Mouse (Mus musculus): Measurements from ENCODE around the gene Mlxipl.
A peak's percentile ranks its signal among the peaks of the same experiment; 100 is the strongest.

Mlxipl gene

DNA sequence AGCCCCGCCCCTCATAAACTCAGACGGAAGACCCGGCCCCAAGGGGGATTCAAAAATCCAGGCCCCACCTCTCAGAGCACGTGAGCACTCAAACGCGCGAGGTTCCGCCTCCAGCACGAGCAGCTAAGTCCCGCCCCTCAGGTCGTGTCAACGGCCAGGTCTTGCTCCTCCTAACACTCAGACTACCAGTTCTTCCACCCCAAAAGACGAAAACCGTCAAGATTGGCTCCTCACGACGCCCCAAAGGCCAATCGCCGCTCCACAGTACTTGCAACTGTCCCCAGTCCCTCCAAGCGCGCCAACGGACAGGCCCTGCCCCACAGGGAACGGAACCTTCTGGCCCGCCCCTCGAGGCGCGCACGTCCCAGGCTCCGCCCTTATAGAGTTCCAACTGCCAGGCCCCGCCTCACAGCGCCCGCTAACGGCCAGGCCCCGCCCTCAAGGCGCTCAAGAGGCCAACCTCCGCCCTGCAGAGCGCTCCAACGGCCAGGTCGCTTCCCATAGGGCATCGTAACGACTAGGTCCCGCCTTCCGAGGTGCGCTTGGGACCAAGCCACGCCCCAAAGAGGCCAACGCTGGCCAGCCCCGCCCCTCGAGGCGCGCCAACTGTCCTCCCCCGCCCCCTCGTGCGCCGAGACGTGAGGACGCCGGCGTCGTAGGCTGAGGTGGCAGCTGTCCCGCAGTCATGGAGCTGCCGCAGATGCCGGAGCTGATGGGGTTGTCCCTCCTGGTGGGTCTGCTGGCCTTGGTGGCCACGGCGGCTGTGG, 59.5 kb downstream of the Mlxipl start, which contains the start of gene Tbl2:
Gene Tbl2, plus strand, starts transcription at position 605 of the 767 bp plus-strand sequence.
- DNase-seq, result peak; percentile 99 to 100

DNA sequence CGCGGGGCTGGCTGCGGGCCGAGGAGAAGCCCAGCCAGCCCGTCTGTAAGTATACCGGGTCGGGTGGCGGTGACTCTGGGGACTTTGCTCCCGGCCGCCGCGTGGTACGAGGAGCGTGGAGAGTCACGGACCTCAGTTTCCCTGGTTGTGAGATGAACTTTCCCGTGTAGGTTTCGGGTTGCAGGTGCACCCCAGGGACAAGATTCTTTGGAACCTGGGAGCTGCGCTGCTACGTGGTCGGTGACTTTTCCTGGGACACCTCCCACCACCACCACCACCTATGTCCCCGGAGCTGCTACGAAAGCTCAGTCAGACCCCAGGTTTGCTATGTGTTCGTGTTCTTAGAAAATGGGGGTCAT, 60.1 kb downstream of the Mlxipl start:
- no peak for DNase-seq

DNA sequence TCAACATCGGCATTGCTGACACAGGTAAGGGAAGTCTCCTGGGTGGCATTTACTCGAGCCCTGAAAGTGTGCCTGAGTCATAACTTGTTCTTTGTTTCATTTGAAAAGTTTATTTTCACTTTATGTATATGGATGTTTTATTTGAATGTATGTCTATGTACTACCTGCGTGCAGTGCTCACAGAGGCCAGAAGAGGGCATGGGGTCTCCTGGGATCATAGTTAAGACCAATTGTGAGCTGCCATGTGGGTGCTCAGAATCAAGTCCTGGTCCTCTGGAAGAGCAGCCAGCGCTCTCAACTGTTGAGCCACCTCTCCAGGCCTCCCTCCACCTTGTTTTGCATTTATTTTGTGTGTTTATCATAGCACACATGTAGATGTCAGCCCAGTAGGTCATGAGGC, 66.8 kb downstream of the Mlxipl start:
- DNase-seq, result no peak

GRCm38 (mm10) chr5:135161221-135161620, 71.5 kb downstream of the Mlxipl start:
- DNase-seq, result no peak

GRCm38 (mm10) chr5:135161650-135162049, 72.0 kb downstream of the Mlxipl start:
- DNase-seq, result no peak

DNA sequence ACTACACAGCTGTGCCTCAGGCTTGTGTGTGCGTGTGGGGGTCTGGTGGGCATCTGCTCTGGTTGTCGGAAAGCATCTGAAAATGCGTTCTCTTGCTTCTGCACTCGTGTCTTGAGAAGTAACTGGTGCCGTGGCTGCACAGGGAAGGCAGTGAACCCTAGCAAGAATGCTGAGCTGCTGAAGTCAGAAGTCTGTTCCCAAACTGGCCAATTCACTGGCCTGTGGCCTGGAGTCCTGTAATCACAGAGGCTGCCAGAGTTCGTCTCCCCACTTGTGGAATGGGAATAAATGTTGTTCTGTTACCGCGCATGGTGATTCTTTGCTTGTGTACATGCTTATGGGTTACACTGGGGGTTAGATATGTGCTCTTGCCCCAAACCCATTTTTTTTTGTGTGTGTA, 72.7 kb downstream of the Mlxipl start:
- no peak for DNase-seq

- no peak for DNase-seq
Measured at GRCm38 (mm10) chr5:135162821-135163220, 73.1 kb downstream of the Mlxipl start.

DNA sequence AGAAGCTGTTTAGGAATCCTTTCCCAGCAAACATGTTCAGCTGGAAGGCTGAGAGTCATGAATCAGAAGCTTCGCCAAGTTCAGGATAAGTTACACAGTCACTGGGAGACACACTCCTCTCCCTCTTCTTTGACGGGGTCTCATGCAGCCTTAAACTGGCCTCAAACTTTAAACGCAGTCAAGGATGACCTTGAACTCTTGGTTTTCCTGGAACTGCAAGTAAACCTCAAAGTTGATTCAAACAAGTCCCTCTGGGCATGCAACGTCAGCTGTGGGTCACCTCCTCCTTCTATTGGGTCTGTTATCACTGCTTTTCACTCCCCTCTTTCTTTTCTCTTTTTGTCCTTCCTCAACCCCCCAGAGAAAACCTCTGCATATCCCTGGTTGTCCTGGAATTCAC, 77.2 kb downstream of the Mlxipl start:
- DNase-seq, result no peak

- DNase-seq, result no peak
Measured at GRCm38 (mm10) chr5:135167469-135167868, 77.8 kb downstream of the Mlxipl start.

- DNase-seq, result peak; percentile 97 to 98
Measured at GRCm38 (mm10) chr5:135168063-135169062, 78.7 kb downstream of the Mlxipl start, which contains the start of gene Bcl7b. TSS of gene Bcl7b (plus strand) at chr5:135168283.

GRCm38 (mm10) chr5:135169479-135169878, 79.8 kb downstream of the Mlxipl start:
- no peak for DNase-seq

DNA sequence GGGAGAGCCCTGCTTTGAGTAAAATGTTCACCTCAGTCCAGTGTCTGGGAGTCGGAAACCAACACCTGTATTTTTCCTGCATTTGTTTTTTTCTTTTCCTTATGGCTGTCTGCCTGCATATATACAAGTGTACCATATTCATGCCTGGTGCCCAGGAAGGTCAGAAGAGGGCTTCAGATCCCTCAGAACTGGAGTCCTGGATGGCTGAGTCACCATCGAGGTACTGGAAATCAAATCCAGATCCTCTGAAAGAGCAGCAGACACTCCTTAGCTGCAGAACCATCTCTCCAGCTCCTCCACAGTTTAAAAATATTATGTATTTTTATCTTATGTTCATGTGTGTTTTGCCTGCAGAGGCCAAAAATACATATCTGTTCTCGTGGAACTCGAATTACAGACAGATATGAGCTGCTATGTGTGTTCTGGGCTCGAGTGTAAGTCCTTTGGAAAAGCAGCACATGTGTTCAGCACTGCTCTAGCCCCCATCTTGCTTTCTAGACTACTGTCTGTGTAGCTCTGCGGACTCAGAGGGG, 82.1 kb downstream of the Mlxipl start:
- no peak for DNase-seq

- no peak for DNase-seq
Measured at GRCm38 (mm10) chr5:135172986-135173385, 83.3 kb downstream of the Mlxipl start.

- DNase-seq, result no peak
Measured at GRCm38 (mm10) chr5:135175086-135175485, 85.4 kb downstream of the Mlxipl start.

- DNase-seq, result no peak
Measured at GRCm38 (mm10) chr5:135178523-135178922, 88.8 kb downstream of the Mlxipl start.

DNA sequence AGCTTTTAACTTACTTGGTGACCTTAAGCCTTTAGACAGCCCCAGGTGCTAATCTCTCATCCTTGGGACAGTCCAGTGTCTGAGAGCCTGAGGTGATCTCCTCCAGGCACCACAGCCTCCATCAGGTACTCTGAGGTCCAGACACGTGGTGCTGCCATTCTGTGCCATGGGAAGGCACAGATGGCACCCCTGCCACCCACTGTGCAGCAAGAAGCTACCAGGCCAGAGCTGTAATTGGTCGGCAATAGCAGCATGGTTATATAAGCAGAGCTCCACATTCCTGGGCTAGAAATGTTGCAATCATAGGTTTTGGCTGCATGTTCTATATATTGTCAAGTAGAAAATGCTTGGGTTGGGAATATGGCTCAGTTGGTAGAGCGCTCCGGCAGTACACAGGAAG, 89.3 kb downstream of the Mlxipl start:
- peak; percentile 91 to 93 for DNase-seq

DNA sequence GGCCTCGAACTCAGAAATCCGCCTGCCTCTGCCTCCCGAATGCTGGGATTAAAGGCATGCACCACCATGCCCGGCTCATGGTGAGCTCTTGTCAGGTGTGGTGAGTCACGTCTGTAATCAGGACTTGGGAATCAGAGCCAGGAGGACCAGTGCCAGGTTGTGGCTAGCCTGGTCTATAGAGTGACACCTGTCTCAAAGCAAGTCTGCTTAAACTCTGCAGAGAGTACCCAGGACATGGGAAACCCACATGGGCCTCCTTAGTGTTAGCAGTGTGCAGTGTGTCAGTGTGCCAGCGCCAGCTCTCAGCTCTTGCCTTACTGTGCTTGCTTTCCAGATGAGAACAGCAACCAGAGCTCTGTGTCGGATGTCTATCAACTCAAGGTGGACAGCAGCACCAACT, 89.9 kb downstream of the Mlxipl start:
- peak; percentile 44 to 50 for DNase-seq

GRCm38 (mm10) chr5:135180796-135181195, 91.1 kb downstream of the Mlxipl start:
- no peak for DNase-seq

DNA sequence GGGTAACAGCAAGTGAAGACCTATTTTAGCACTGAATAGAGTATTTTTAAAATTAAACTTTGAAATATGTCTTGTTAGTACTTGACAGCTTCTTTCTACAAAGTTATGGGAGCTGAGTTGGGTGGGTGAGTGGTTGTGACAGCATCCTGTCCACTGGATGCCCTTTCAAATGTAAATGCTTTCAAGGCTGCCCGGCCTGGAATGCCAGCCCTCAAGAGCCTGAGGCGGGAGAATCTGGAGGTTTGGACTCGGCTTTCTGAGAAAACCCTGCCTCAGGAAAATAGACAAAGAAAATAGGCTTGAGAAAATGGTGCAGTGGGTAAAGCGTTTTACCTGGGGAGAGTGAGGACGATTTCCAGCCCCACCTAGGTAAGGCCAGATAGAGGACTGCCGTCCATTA, 92.1 kb downstream of the Mlxipl start:
- no peak for DNase-seq

DNA sequence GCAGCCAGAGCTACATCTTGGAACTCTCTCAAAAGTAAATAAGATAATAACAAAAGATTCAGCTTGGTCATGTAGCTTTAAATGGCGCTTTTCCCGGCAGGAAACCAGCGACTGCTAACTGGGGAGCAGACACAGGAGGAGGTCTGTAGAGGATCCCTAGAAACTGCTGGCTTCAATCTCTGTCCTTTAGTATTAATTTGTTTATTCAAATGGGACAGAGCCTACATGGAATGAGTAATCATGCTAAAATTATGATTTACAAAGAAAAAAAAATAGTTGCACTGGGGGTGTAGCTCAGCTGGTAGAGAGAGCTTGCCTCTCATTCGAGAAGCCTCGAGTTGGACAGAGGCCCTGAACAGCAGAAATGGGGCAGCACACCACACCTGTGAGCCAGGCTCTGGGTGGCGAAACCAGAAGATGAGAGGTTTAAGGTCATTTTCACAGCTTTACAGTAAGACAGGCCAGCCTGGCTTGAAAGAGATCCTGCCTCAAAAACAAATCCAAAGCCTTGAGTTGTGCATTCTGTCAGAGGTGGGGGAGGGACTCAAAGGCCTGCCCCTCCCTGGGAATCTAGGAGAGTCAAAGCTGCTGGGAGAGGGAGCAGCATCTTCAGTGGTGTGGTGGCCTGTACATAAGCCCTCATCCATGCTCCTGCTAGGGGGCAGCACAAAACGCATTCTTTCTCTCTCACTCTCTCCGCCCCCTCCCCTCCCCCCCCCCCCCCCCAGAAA, 93.6 kb downstream of the Mlxipl start:
- peak; percentile 32 to 47 for DNase-seq

DNA sequence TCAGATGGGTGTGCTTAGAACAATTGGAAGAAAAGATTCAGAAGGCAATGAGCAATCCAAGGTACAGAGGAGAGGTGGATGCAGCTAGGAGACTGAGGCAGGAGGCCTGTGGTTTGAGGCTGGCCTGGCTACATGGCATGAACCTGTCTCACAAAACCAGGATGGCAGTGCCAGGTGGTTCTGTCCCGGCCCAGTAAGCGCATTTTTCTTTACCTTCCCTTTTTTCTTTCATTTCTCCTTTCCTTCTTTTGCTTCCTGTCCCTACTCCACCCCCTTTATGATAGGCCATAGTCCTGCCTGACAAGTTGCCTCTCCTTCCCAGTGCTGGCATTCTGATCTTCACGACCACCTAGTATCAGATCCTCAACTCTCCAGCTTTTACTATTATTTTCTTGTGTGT, 95.3 kb downstream of the Mlxipl start:
- DNase-seq, result no peak

- peak; percentile 39 to 65 for DNase-seq
Measured at GRCm38 (mm10) chr5:135185596-135185995, 95.9 kb downstream of the Mlxipl start.

GRCm38 (mm10) chr5:135186231-135186620, 96.5 kb downstream of the Mlxipl start:
- DNase-seq, result no peak

All from cerebellum, postnatal 10 days (tissue).